Mouse (Mus musculus): Measurements from ENCODE around the gene Slc39a11. TPM values are rescaled to one million over a fixed set of nuclear protein-coding genes. Genes with fewer than 3 reads are reported as not detected.
A peak's percentile ranks its signal among the peaks of the same experiment; 100 is the strongest.

The Slc39a11 gene
- polyA plus RNA-seq, 1 experiment from 2014 or later = 17.8 TPM

GRCm38 (mm10) chr11:113473998-113474534, 175.8 kb downstream of the Slc39a11 start:
- no peak for ATAC-seq (ENCODE audit: low FRiP score)
- Histone ChIP-seq H3K27me3 (ENCODE audit: control insufficient read depth, insufficient read depth, low read length) (no peaks in the 10 kb centered on the region), H3K4me3 (ENCODE audit: low read depth, low read length) (no peak overlapping the region), H3K36me3 (ENCODE audit: control insufficient read depth, insufficient read depth, low read length) (no peaks in the 10 kb centered on the region), H3K9me3 (ENCODE audit: control insufficient read depth, low read length) (no peaks in the 10 kb centered on the region), H3K9ac (ENCODE audit: low read length) (no peak overlapping the region), H3K27ac (ENCODE audit: low read depth, low read length) (no peak overlapping the region), H3K4me2 (no peak overlapping the region), H3K4me1 (ENCODE audit: control insufficient read depth, insufficient read depth, low read length) (peaks cover 8% of the 10 kb centered on the region)
- 64% methylated on average over 7 of the region's 7 CpGs for WGBS
- no peak for DNase-seq (ENCODE audit: low spot score, missing footprints)

GRCm38 (mm10) chr11:113471936-113472335, 177.9 kb downstream of the Slc39a11 start:
- 96% methylated on average over 9 of the region's 9 CpGs for WGBS
- H3K27ac ChIP-seq (ENCODE audit: low read depth, low read length) = no peak overlapping the region

GRCm38 (mm10) chr11:113469919-113470785, 179.7 kb downstream of the Slc39a11 start:
- peaks cover 17% of the 10 kb centered on the region for H3K4me1 ChIP-seq (ENCODE audit: control insufficient read depth, insufficient read depth, low read length)
- ATAC-seq (ENCODE audit: low FRiP score) = no peak
- no peaks in the 10 kb centered on the region for H3K27me3 ChIP-seq (ENCODE audit: control insufficient read depth, insufficient read depth, low read length)

More at GRCm38 (mm10) chr11:113471936-113472335, 177.9 kb downstream of the Slc39a11 start:
- Histone ChIP-seq H3K4me2 (no peak overlapping the region), H3K36me3 (ENCODE audit: control insufficient read depth, insufficient read depth, low read length) (no peaks in the 10 kb centered on the region), H3K9ac (ENCODE audit: low read length) (no peak overlapping the region), H3K9me3 (ENCODE audit: control insufficient read depth, low read length) (no peaks in the 10 kb centered on the region), H3K27me3 (ENCODE audit: control insufficient read depth, insufficient read depth, low read length) (no peaks in the 10 kb centered on the region), H3K4me1 (ENCODE audit: control insufficient read depth, insufficient read depth, low read length) (peaks cover 17% of the 10 kb centered on the region), H3K4me3 (ENCODE audit: low read depth, low read length) (no peak overlapping the region)
- DNase-seq (ENCODE audit: low spot score, missing footprints) (no peak), ATAC-seq (ENCODE audit: low FRiP score) (no peak)

GRCm38 (mm10) chr11:113468016-113468415, 181.9 kb downstream of the Slc39a11 start:
- WGBS = 51% methylated on average over 10 of the region's 10 CpGs
- H3K36me3 ChIP-seq (ENCODE audit: control insufficient read depth, insufficient read depth, low read length) = no peaks in the 10 kb centered on the region
- DNase-seq (ENCODE audit: low spot score, missing footprints) (peak; percentile 86), ATAC-seq (ENCODE audit: low FRiP score) (peak; percentile 62)
- no peaks in the 10 kb centered on the region for H3K27me3 ChIP-seq (ENCODE audit: control insufficient read depth, insufficient read depth, low read length)
- H3K9me3 ChIP-seq (ENCODE audit: control insufficient read depth, low read length) = no peaks in the 10 kb centered on the region
- no peak overlapping the region for H3K4me2 ChIP-seq
- peak overlapping the region; percentile 88 for H3K27ac ChIP-seq (ENCODE audit: low read depth, low read length)
- no peak overlapping the region for H3K4me3 ChIP-seq (ENCODE audit: low read depth, low read length)
- no peak overlapping the region for H3K9ac ChIP-seq (ENCODE audit: low read length)
- peaks cover 11% of the 10 kb centered on the region for H3K4me1 ChIP-seq (ENCODE audit: control insufficient read depth, insufficient read depth, low read length)

More at GRCm38 (mm10) chr11:113469919-113470785, 179.7 kb downstream of the Slc39a11 start:
- no peak for DNase-seq (ENCODE audit: low spot score, missing footprints)
- 86% methylated on average over 17 of the region's 17 CpGs for WGBS
- no peak overlapping the region for H3K4me3 ChIP-seq (ENCODE audit: low read depth, low read length)
- no peak overlapping the region for H3K4me2 ChIP-seq
- H3K36me3 ChIP-seq (ENCODE audit: control insufficient read depth, insufficient read depth, low read length) = no peaks in the 10 kb centered on the region
- H3K9ac ChIP-seq (ENCODE audit: low read length) = no peak overlapping the region
- no peaks in the 10 kb centered on the region for H3K9me3 ChIP-seq (ENCODE audit: control insufficient read depth, low read length)
- no peak overlapping the region for H3K27ac ChIP-seq (ENCODE audit: low read depth, low read length)

- no peak overlapping the region for H3K4me2 ChIP-seq
- peak; percentile 88 for DNase-seq (ENCODE audit: low spot score, missing footprints)
- H3K9me3 ChIP-seq (ENCODE audit: control insufficient read depth, low read length) = no peaks in the 10 kb centered on the region
- no peaks in the 10 kb centered on the region for H3K36me3 ChIP-seq (ENCODE audit: control insufficient read depth, insufficient read depth, low read length)
- H3K4me1 ChIP-seq (ENCODE audit: control insufficient read depth, insufficient read depth, low read length) = peaks cover 11% of the 10 kb centered on the region
- H3K27me3 ChIP-seq (ENCODE audit: control insufficient read depth, insufficient read depth, low read length) = no peaks in the 10 kb centered on the region
- ATAC-seq (ENCODE audit: low FRiP score) = peak; percentile 66
- 67% methylated on average over 12 of the region's 12 CpGs for WGBS
- H3K4me3 ChIP-seq (ENCODE audit: low read depth, low read length) = no peak overlapping the region
- peak overlapping the region; percentile 88 for H3K27ac ChIP-seq (ENCODE audit: low read depth, low read length)
- peak overlapping the region; percentile 33; the same call in 1 of the 2 replicates for H3K9ac ChIP-seq (ENCODE audit: low read length)
Measured at GRCm38 (mm10) chr11:113467313-113467811, 182.5 kb downstream of the Slc39a11 start.

- ATAC-seq (ENCODE audit: low FRiP score) (no peak), DNase-seq (ENCODE audit: low spot score, missing footprints) (no peak)
- no peaks in the 10 kb centered on the region for H3K27me3 ChIP-seq (ENCODE audit: control insufficient read depth, insufficient read depth, low read length)
- no peaks in the 10 kb centered on the region for H3K4me1 ChIP-seq (ENCODE audit: control insufficient read depth, insufficient read depth, low read length)
- no peak overlapping the region for H3K4me3 ChIP-seq (ENCODE audit: low read depth, low read length)
- 92% methylated on average over 2 of the region's 2 CpGs for WGBS
- H3K4me2 ChIP-seq = no peak overlapping the region
- no peak overlapping the region for H3K27ac ChIP-seq (ENCODE audit: low read depth, low read length)
- H3K9me3 ChIP-seq (ENCODE audit: control insufficient read depth, low read length) = no peaks in the 10 kb centered on the region
- no peaks in the 10 kb centered on the region for H3K36me3 ChIP-seq (ENCODE audit: control insufficient read depth, insufficient read depth, low read length)
- H3K9ac ChIP-seq (ENCODE audit: low read length) = no peak overlapping the region
Measured at GRCm38 (mm10) chr11:113460118-113460517, 189.8 kb downstream of the Slc39a11 start.

DNA sequence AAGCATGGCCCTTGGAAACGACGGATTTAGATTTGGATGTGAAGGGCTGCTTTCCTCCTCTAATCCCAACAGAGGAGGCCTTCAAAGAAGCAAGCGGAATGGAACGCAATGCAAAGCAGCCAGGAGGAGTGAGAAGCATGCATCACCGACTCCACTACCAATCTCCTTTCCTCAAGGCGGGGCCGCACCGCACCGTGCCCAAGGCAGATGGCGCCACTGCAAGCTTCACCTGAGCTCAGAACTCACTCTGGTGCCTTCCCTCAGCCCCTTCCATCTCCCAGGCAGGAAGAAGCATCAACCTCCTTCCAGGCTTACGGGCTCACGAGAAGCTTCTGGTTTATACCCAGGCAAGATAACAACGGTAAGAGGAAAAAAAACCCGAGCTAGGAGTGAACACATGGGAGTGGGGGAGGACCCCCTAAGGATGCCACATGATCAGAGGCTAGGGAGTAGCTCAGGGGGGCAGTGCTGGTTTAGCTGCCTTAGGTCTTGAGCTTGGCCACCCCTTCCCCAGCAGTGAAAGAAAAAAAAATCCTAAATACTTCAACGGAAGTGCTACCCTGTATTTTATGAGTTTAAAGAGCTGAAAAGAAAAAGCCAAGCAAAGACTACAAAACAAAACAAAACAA, 191.2 kb downstream of the Slc39a11 start:
- no peak overlapping the region for H3K4me2 ChIP-seq
- ATAC-seq (ENCODE audit: low FRiP score) = no peak
- no peak overlapping the region for H3K27ac ChIP-seq (ENCODE audit: low read depth, low read length)
- no peak for DNase-seq (ENCODE audit: low spot score, missing footprints)
- H3K4me3 ChIP-seq (ENCODE audit: low read depth, low read length) = no peak overlapping the region
- H3K27me3 ChIP-seq (ENCODE audit: control insufficient read depth, insufficient read depth, low read length) = no peaks in the 10 kb centered on the region
- H3K4me1 ChIP-seq (ENCODE audit: control insufficient read depth, insufficient read depth, low read length) = no peaks in the 10 kb centered on the region
- no peaks in the 10 kb centered on the region for H3K9me3 ChIP-seq (ENCODE audit: control insufficient read depth, low read length)
- no peaks in the 10 kb centered on the region for H3K36me3 ChIP-seq (ENCODE audit: control insufficient read depth, insufficient read depth, low read length)
- 59% methylated on average over 15 of the region's 15 CpGs for WGBS
- no peak overlapping the region for H3K9ac ChIP-seq (ENCODE audit: low read length)

GRCm38 (mm10) chr11:113452861-113453568, 196.9 kb downstream of the Slc39a11 start:
- Histone ChIP-seq H3K4me3 (ENCODE audit: low read depth, low read length) (no peak overlapping the region), H3K4me1 (ENCODE audit: control insufficient read depth, insufficient read depth, low read length) (peaks cover 12% of the 10 kb centered on the region), H3K36me3 (ENCODE audit: control insufficient read depth, insufficient read depth, low read length) (no peaks in the 10 kb centered on the region), H3K9me3 (ENCODE audit: control insufficient read depth, low read length) (no peaks in the 10 kb centered on the region), H3K9ac (ENCODE audit: low read length) (no peak overlapping the region), H3K27ac (ENCODE audit: low read depth, low read length) (no peak overlapping the region; the same call in 1 of the 2 replicates), H3K4me2 (no peak overlapping the region), H3K27me3 (ENCODE audit: control insufficient read depth, insufficient read depth, low read length) (no peaks in the 10 kb centered on the region)
- DNase-seq (ENCODE audit: low spot score, missing footprints) (no peak), ATAC-seq (ENCODE audit: low FRiP score) (no peak)
- WGBS = 68% methylated on average over 16 of the region's 16 CpGs

Data from midbrain, embryonic 11.5 days (tissue).